Mouse (Mus musculus): ENCODE results near the gene Slc7a5.

DNA sequence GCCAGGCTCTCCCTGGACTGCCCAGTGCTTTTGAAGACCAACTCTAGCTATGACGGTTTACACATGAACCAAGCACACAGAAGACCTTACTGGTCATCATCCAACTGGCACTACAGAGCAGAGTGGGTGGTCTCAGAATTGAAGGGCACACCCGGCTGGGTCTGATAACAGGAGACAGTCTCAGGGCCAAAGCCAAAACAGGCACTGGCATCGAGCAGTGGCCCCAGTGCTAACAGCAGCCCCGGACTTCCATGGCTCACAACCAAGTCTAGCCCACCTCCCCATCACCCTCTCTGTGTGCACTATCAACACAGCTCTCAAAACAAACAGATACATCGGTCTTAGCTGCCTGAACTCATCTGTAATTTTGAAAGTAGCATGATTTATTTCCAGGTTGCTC lies 1.6 kb downstream of the Slc7a5 start:
- TF ChIP-seq POLR2A (IDR thresholded peaks at IDR 0.05; ENCODE audit: control insufficient read depth, low read depth, low read length) (no peak), CTCF (IDR thresholded peaks at IDR 0.05; ENCODE audit: control insufficient read depth, insufficient read depth, insufficient replicate concordance, low read depth, low read length) (no peak)

Measured in testis, adult 2 months (tissue).